Mouse (Mus musculus) forebrain, embryonic 15.5 days (tissue): ENCODE measurements around the gene Hibch. TPM values are rescaled to one million over a fixed set of nuclear protein-coding genes. Genes with fewer than 3 reads are reported as not detected.

ENCODE experiments used
- ATAC-seq: fragments of 200-750 bp; cut with Nextera tagmentation; replicated peaks from 2 replicates; pipeline ENCODE4 v1.8.0; 2017; ENCODE audit warnings: mild to moderate bottlenecking, moderate TSS enrichment, moderate library complexity
- H3K27ac ChIP-seq: fragments of 300-500 bp; sonication (generic); replicated peaks from 2 replicates; pipeline ENCODE4 v1.5.1; 2015; ENCODE audit warnings: mild to moderate bottlenecking, inconsistent platforms
- H3K27me3 ChIP-seq: fragments of 300-500 bp; sonication (generic); 2 replicates; pipeline ENCODE4 v1.6.1; 2015; ENCODE audit warnings: inconsistent platforms
- H3K36me3 ChIP-seq: fragments of 300-500 bp; sonication (generic); 2 replicates; pipeline ENCODE4 v1.6.1; 2015; ENCODE audit warnings: mild to moderate bottlenecking, inconsistent platforms
- H3K4me1 ChIP-seq: fragments of 300-500 bp; sonication (generic); 2 replicates; pipeline ENCODE4 v1.6.1; 2015; ENCODE audit warnings: inconsistent platforms
- H3K4me2 ChIP-seq: fragments of 300-500 bp; sonication (generic); replicated peaks from 2 replicates; pipeline ENCODE4 v1.6.1; 2015; ENCODE audit warnings: mild to moderate bottlenecking, inconsistent platforms
- H3K4me3 ChIP-seq: fragments of 300-500 bp; sonication (generic); 2 replicates; pipeline ENCODE4 v1.5.1; 2015; ENCODE audit warnings: mild to moderate bottlenecking, inconsistent platforms
- H3K9ac ChIP-seq: fragments of 300-500 bp; sonication (generic); replicated peaks from 2 replicates; pipeline ENCODE4 v1.6.1; 2015; ENCODE audit warnings: mild to moderate bottlenecking, inconsistent platforms
- H3K9me3 ChIP-seq: fragments of 300-500 bp; sonication (generic); 2 replicates; pipeline ENCODE4 v1.6.1; 2016; ENCODE audit warnings: inconsistent platforms
- WGBS: fragments of 180-500 bp; shearing (Covaris S2); methylation state at CpG from one replicate; pipeline ENCODE4 v1.1.7; 2015; ENCODE audit warnings: mixed read lengths; 5-methylcytosine and 5-hydroxymethylcytosine counted together
- polyA plus RNA-seq: library from polyadenylated mRNA; unstranded; fragments of >200 nt; fragmentation: Nextera tagmentation; extraction: Ambion mirVana; gene quantifications from 2 replicates; pipeline ENCODE4 v1.2.1, GENCODE M21; 2015

Gene Hibch
- polyA plus RNA-seq: 21.4 and 21.7 TPM in 2 replicates

GRCm38 (mm10) chr1:52844782-52845665 is at the start of gene Hibch:
TSS of gene Hibch (plus strand) at chr1:52844929.
- no peaks in the 10 kb centered on the region for H3K9me3 ChIP-seq
- WGBS: 2% methylated on average over 45 of the region's 45 CpGs

GRCm38 (mm10) chr1:52795927-52796326 is 48.8 kb upstream of the Hibch start:
- no peaks in the 10 kb centered on the region for H3K9me3 ChIP-seq

More at GRCm38 (mm10) chr1:52844782-52845665, at the start of gene Hibch:
- Histone ChIP-seq H3K9ac (peak within 1 kb of the TSS; percentile 72), H3K27me3 (no peaks in the 10 kb centered on the region), H3K4me2 (peak within 1 kb of the TSS; percentile 58), H3K4me1 (peaks cover 8% of the 10 kb centered on the region), H3K27ac (peak within 1 kb of the TSS; percentile 72), H3K4me3 (peak within 1 kb of the TSS; percentile 69), H3K36me3 (no peaks in the 10 kb centered on the region)
- peak; percentile 100 for ATAC-seq

GRCm38 (mm10) chr1:52799056-52799726 is 45.5 kb upstream of the Hibch start:
- Histone ChIP-seq H3K9ac (no peak overlapping the region), H3K36me3 (peaks cover 4% of the 10 kb centered on the region; the same call in 1 of the 2 replicates), H3K4me1 (no peaks in the 10 kb centered on the region), H3K9me3 (no peaks in the 10 kb centered on the region), H3K4me3 (no peak overlapping the region), H3K27ac (no peak overlapping the region), H3K4me2 (no peak overlapping the region), H3K27me3 (no peaks in the 10 kb centered on the region)
- no peak for ATAC-seq
- WGBS: 76% methylated on average over 10 of the region's 10 CpGs

More at GRCm38 (mm10) chr1:52795927-52796326, 48.8 kb upstream of the Hibch start:
- ATAC-seq: no peak
- Histone ChIP-seq H3K4me3 (no peak overlapping the region), H3K36me3 (peaks cover 11% of the 10 kb centered on the region; the same call in 1 of the 2 replicates), H3K4me1 (no peaks in the 10 kb centered on the region), H3K27me3 (no peaks in the 10 kb centered on the region), H3K9ac (no peak overlapping the region), H3K4me2 (no peak overlapping the region), H3K27ac (no peak overlapping the region)
- WGBS: 82% methylated on average over 2 of the region's 2 CpGs

GRCm38 (mm10) chr1:52799772-52800171 is 45.0 kb upstream of the Hibch start:
- Histone ChIP-seq H3K4me2 (no peak overlapping the region), H3K9ac (no peak overlapping the region), H3K27ac (no peak overlapping the region), H3K9me3 (no peaks in the 10 kb centered on the region), H3K36me3 (no peaks in the 10 kb centered on the region), H3K27me3 (no peaks in the 10 kb centered on the region), H3K4me3 (no peak overlapping the region), H3K4me1 (no peaks in the 10 kb centered on the region)
- WGBS: 72% methylated on average over 5 of the region's 5 CpGs
- ATAC-seq: no peak

- Histone ChIP-seq H3K27me3 (no peaks in the 10 kb centered on the region), H3K36me3 (no peaks in the 10 kb centered on the region), H3K4me2 (no peak overlapping the region), H3K9me3 (no peaks in the 10 kb centered on the region), H3K27ac (no peak overlapping the region), H3K4me3 (no peak overlapping the region), H3K4me1 (no peaks in the 10 kb centered on the region), H3K9ac (no peak overlapping the region)
- WGBS: 73% methylated on average over 3 of the region's 3 CpGs
- ATAC-seq: no peak
Observed at GRCm38 (mm10) chr1:52800340-52800740, 44.4 kb upstream of the Hibch start.

- no peak overlapping the region for H3K4me2 ChIP-seq
- ATAC-seq: no peak
- no peaks in the 10 kb centered on the region for H3K4me1 ChIP-seq
- H3K9me3 ChIP-seq: no peaks in the 10 kb centered on the region
- H3K27me3 ChIP-seq: no peaks in the 10 kb centered on the region
- no peaks in the 10 kb centered on the region for H3K36me3 ChIP-seq
- H3K9ac ChIP-seq: no peak overlapping the region
- no peak overlapping the region for H3K4me3 ChIP-seq
- no peak overlapping the region for H3K27ac ChIP-seq
- WGBS: 89% methylated on average over 5 of the region's 5 CpGs
Observed at GRCm38 (mm10) chr1:52801651-52802050, 43.1 kb upstream of the Hibch start.

GRCm38 (mm10) chr1:52802406-52802975 is 42.2 kb upstream of the Hibch start:
- Histone ChIP-seq H3K4me3 (no peak overlapping the region), H3K9me3 (no peaks in the 10 kb centered on the region), H3K27me3 (no peaks in the 10 kb centered on the region), H3K4me2 (no peak overlapping the region), H3K36me3 (no peaks in the 10 kb centered on the region), H3K9ac (no peak overlapping the region), H3K27ac (no peak overlapping the region), H3K4me1 (no peaks in the 10 kb centered on the region)
- no peak for ATAC-seq
- 93% methylated on average over 5 of the region's 5 CpGs for WGBS

- H3K9ac ChIP-seq: no peak overlapping the region
- no peak for ATAC-seq
- 84% methylated on average over 1 of the region's 1 CpGs for WGBS
- no peaks in the 10 kb centered on the region for H3K27me3 ChIP-seq
- no peak overlapping the region for H3K4me2 ChIP-seq
- no peak overlapping the region for H3K4me3 ChIP-seq
- H3K9me3 ChIP-seq: no peaks in the 10 kb centered on the region
- H3K4me1 ChIP-seq: no peaks in the 10 kb centered on the region
- no peaks in the 10 kb centered on the region; the same call in 1 of the 2 replicates for H3K36me3 ChIP-seq
- no peak overlapping the region for H3K27ac ChIP-seq
Observed at GRCm38 (mm10) chr1:52805041-52805440, 39.7 kb upstream of the Hibch start.

- no peak overlapping the region for H3K27ac ChIP-seq
Observed at GRCm38 (mm10) chr1:52808456-52808855, 36.3 kb upstream of the Hibch start.

GRCm38 (mm10) chr1:52816232-52816891 is 28.4 kb upstream of the Hibch start:
- Histone ChIP-seq H3K27me3 (no peaks in the 10 kb centered on the region), H3K9ac (peak overlapping the region; percentile 89), H3K4me2 (peak overlapping the region; percentile 89), H3K9me3 (no peaks in the 10 kb centered on the region), H3K4me3 (peak overlapping the region; percentile 63), H3K27ac (peak overlapping the region; percentile 76; the same call in 1 of the 2 replicates), H3K36me3 (no peaks in the 10 kb centered on the region), H3K4me1 (peaks cover 15% of the 10 kb centered on the region)
- 52% methylated on average over 13 of the region's 13 CpGs for WGBS
- peak; percentile 18; the same call in 1 of the 2 replicates for ATAC-seq

More at GRCm38 (mm10) chr1:52808456-52808855, 36.3 kb upstream of the Hibch start:
- H3K36me3 ChIP-seq: no peaks in the 10 kb centered on the region; the same call in 1 of the 2 replicates
- no peak overlapping the region for H3K9ac ChIP-seq
- no peaks in the 10 kb centered on the region for H3K9me3 ChIP-seq
- H3K4me3 ChIP-seq: no peak overlapping the region
- 89% methylated on average over 6 of the region's 6 CpGs for WGBS
- H3K4me2 ChIP-seq: no peak overlapping the region
- ATAC-seq: no peak
- no peaks in the 10 kb centered on the region for H3K27me3 ChIP-seq
- H3K4me1 ChIP-seq: no peaks in the 10 kb centered on the region

GRCm38 (mm10) chr1:52816910-52817812 is 27.6 kb upstream of the Hibch start, which contains the start of gene Inpp1:
TSS of gene Inpp1 (minus strand) at chr1:52817688.
- Histone ChIP-seq H3K36me3 (no peaks in the 10 kb centered on the region), H3K9ac (peak within 1 kb of the TSS; percentile 89), H3K27me3 (no peaks in the 10 kb centered on the region), H3K9me3 (no peaks in the 10 kb centered on the region), H3K4me1 (peaks cover 15% of the 10 kb centered on the region), H3K27ac (peak within 1 kb of the TSS; percentile 76), H3K4me2 (peak within 1 kb of the TSS; percentile 89), H3K4me3 (peak within 1 kb of the TSS; percentile 63)
- peak; percentile 92 for ATAC-seq
- under 1% methylated on average over 59 of the region's 59 CpGs for WGBS
